Mouse (Mus musculus) adipocyte (in vitro differentiated cells): Measurements from ENCODE around the gene Rpl37.
A peak's percentile ranks its signal among the peaks of the same experiment; 100 is the strongest.

Experiments used
- DNase-seq: peaks from one replicate; pipeline ENCODE4 v3.0.0-alpha.2; 2016; ENCODE audit warnings: low spot score

Rpl37 gene

GRCm38 (mm10) chr15:5154621-5155020 lies 38.2 kb downstream of the Rpl37 start:
- DNase-seq: no peak

GRCm38 (mm10) chr15:5155093-5155492 lies 38.6 kb downstream of the Rpl37 start:
- no peak for DNase-seq

- DNase-seq: no peak
Measured at GRCm38 (mm10) chr15:5156355-5156754, 39.9 kb downstream of the Rpl37 start.

GRCm38 (mm10) chr15:5157386-5157785 lies 40.9 kb downstream of the Rpl37 start:
- DNase-seq: no peak

- peak; percentile 80 for DNase-seq
Measured at GRCm38 (mm10) chr15:5158827-5159226, 42.4 kb downstream of the Rpl37 start.

GRCm38 (mm10) chr15:5165121-5165773 lies 48.8 kb downstream of the Rpl37 start:
- no peak for DNase-seq
